Mouse (Mus musculus) heart, postnatal 25 days (tissue): ENCODE results near the gene Mrpl24. TPM values are rescaled to one million over a fixed set of nuclear protein-coding genes. Genes with fewer than 3 reads are reported as not detected.

Experiments used
- DNase-seq: peaks from one replicate; pipeline ENCODE4 v3.0.0; 2022; ENCODE audit warnings: low spot score
- intact Hi-C: fragments of 180-260 bp; cut with DNase I; formaldehyde crosslinking; loops from one replicate; pipeline ENCODE4 v1.15.1; 2025
- total RNA-seq, 2 experiments: library from RNA; stranded (reverse); gene quantifications; 2 replicates each; pipeline ENCODE4 v1.2.3; 2021

Mrpl24 gene
- total RNA-seq, 2 experiments from 2014 or later: 68.3 to 70.1 TPM

DNA sequence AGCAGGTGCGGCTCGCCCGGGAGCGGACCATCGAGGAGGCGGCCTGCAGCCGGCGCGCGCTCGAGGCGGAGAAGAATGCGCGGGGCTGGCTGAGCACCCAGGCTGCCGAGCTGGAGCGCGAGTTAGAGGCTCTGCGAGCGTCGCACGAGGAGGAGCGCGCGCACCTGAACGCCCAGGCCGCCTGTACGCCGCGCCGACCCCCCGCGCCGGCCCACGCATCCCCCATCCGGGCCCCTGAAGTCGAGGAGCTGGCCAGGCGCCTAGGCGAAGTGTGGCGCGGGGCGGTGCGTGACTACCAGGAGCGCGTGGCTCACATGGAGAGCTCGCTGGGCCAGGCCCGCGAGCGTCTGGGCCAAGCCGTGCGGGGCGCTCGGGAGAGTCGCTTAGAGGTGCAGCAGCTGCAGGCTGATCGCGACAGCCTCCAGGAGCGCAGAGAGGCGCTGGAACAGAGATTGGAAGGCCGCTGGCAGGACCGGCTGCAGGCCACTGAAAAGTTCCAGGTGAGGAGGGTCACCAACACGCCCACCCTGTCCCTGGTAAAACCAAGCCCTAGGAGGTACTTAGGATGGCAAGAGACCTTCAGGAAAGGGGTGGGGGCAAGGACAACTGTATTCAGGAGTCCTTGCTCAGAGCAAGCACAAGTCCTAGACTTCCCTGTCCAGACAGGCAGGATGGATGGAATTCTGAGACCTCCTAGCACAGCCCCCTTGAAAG is 52.3 kb downstream of the Mrpl24 start:
- intact Hi-C loops: no loop called here
- no peak for DNase-seq

DNA sequence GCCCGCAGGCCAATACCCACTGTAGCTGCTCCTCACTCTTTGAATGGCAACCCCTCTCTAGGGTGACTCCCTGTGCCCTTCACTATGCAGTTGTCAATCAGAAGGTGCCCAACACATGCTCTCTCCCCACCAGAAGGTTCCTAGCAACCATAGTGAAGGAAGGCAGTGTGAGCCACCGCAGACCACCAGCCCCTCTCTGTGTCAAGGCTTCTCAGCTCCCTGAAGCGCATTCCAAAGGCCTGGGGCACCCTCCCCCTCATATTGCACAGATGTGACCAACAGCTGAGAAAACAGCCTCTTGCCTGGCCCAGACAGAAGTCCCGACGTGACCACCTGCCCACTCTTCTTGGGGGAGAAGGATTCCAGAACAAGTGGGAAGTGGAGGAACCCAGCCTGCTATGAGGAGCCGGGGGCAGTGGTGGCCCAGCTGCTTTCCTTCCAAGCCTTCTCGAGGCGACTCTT is 52.9 kb downstream of the Mrpl24 start:
- intact Hi-C loops: no loop called here
- DNase-seq: no peak

DNA sequence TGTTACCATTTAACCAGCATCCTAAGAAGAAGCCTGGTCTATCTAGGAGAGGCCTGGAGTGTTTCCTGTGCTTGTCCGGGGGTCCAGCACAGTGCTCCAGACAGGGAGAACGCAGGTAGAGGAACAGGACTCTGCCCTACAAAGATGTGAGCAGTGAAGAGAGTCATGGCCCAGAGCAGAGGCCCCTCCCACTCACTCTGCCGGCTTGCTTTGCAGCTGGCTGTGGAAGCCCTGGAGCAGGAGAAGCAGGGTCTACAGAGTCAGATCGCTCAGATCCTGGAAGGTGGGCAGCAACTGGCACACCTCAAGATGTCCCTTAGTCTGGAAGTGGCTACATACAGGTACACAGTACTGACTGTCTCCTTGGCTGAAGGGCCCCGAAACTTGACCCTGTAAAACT is 53.5 kb downstream of the Mrpl24 start:
- intact Hi-C loops: no loop called here
- no peak for DNase-seq

Other genes starting within 250 kb of the Mrpl24 start
- gene Lrrc71, start 170.9 kb upstream of the Mrpl24 start, total RNA-seq: under 1 TPM; 0.16 to 0.17 TPM
- under 1 TPM; 0.17 to 0.18 TPM for gene Ntrk1, start 124.3 kb upstream of the Mrpl24 start, total RNA-seq
- under 1 TPM in 1 of 2 experiments, not detected in 1; 0.08 TPM for gene Insrr, start 122.6 kb upstream of the Mrpl24 start, total RNA-seq
- gene Pear1, start 95.2 kb upstream of the Mrpl24 start, total RNA-seq: 10 to 100 TPM; 17.9 to 21.7 TPM
- gene Sh2d2a, start 72.8 kb upstream of the Mrpl24 start, total RNA-seq: under 1 TPM in 1 of 2 experiments, not detected in 1; 0.08 TPM
- gene Prcc, start 33.9 kb upstream of the Mrpl24 start, total RNA-seq: 10 to 100 TPM; 48.3 to 50.7 TPM
- gene Hdgf, start 13.2 kb upstream of the Mrpl24 start, total RNA-seq: 100 to 1,000 TPM; 108 to 112 TPM
- 10 to 100 TPM; 12.1 to 12.4 TPM for gene Isg20l2, start 10.8 kb downstream of the Mrpl24 start, total RNA-seq
- gene Rrnad1, start 11.2 kb downstream of the Mrpl24 start, total RNA-seq: 1 to 10 TPM; 6.0 to 6.1 TPM
- gene Crabp2, start 29.2 kb downstream of the Mrpl24 start, total RNA-seq: not detected
- gene Nes, start 51.6 kb downstream of the Mrpl24 start, total RNA-seq: 10 to 100 TPM; 20.9 to 25.1 TPM
- gene Bcan, start 80.7 kb downstream of the Mrpl24 start, total RNA-seq: under 1 TPM; 0.14 to 0.26 TPM
- not detected for gene Hapln2, start 108.1 kb downstream of the Mrpl24 start, total RNA-seq
- gene Gpatch4, start 123.6 kb downstream of the Mrpl24 start, total RNA-seq: 10 to 100 TPM in 1 of 2 experiments, 1 to 10 TPM in 1; 7.8 to 10.2 TPM
- gene Naxe, start 139.0 kb downstream of the Mrpl24 start, total RNA-seq: 10 to 100 TPM; 64.1 to 71.5 TPM
- not detected for gene Ttc24, start 158.8 kb downstream of the Mrpl24 start, total RNA-seq
- gene Iqgap3, start 162.5 kb downstream of the Mrpl24 start, total RNA-seq: 1 to 10 TPM in 1 of 2 experiments, under 1 TPM in 1; 0.75 to 1.0 TPM
- 100 to 1,000 TPM; 111 to 122 TPM for gene Mef2d, start 222.9 kb downstream of the Mrpl24 start, total RNA-seq